Mouse (Mus musculus) spleen, adult 2 months (tissue): ENCODE measurements around the gene Slc8b1.

Experiments
- CTCF ChIP-seq: fragments of 200-500 bp; IDR thresholded peaks from 2 replicates; pipeline ENCODE4 v1.5.1; 2011; ENCODE audit warnings: mild to moderate bottlenecking, inconsistent platforms; ENCODE audit not compliant: insufficient read depth, insufficient read length, insufficient replicate concordance; ENCODE audit errors: extremely low read depth
- POLR2A ChIP-seq: fragments of 200-500 bp; IDR thresholded peaks from 2 replicates; pipeline ENCODE4 v1.6.1; 2011; ENCODE audit warnings: low read depth, low read length, inconsistent platforms

DNA sequence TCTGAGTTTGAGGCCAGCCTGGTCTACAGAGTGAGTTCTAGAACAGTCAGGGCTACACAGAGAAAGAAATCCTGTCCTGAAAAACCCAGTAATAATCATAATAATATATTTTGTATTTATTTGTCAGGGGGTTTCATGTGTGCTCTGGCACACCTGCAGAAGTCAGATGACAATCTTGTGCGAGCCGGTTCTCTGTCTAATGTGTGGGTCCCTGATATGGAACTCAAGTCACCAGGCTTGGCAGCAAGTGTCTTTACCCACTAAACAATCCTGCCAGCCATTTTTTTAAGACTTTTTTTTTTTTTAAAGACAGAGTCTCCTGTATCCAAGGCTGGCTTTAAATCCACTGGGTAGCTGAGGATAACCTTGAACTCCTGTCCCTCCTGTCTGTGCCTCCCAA, 37.6 kb upstream of the Slc8b1 start:
- TF ChIP-seq CTCF: no peak
- no peak for TF ChIP-seq POLR2A
